Comparison of ENCODE assay signal across 15 mouse cellular contexts in the genomic region with DNA sequence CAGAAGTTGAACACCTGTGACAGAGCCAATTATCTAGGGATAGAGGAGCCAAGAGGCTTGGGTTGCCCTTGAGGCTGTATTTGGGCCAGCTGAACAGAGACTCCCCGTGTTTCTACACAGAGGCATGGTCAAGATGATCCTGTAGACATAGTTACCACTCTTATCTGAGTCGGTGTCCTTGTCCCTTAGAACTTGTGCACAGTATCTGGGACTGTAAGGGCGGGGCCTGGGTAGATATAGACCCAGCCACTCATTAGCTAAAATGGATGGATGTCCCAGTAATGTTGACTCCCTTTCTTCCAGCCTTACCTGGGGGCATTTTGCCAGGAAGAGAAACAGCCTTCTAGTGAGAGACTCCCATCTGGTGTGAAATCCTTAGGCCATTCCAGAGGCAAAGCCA.
"Had no signal": no experiment of that assay in that cellular context is flagged by ENCODE, and none has a peak within 500 bp of the region (broad histone marks: within the 10 kb centered on the region; RNA-seq: fewer than 3 reads in every experiment).

No protein-coding gene starts in this region.

- H3K4me2 ChIP-seq: limb, embryonic 12.5 days; lung, embryonic 15.5 days; midbrain, embryonic 11.5 days; midbrain, embryonic 15.5 days; neural tube, embryonic 15.5 days had no signal

- H3K27ac ChIP-seq: layer of hippocampus, adult 2 months; limb, embryonic 12.5 days; lung, embryonic 15.5 days; macrophage; midbrain, embryonic 15.5 days; neural tube, embryonic 15.5 days had no signal

- H3K36me3 ChIP-seq: limb, embryonic 12.5 days; lung, embryonic 15.5 days; midbrain, embryonic 15.5 days; neural tube, embryonic 15.5 days had no signal

- ATAC-seq: inflammation-experienced regulatory T-cells, adult 6 months; intestine, postnatal 0 days; midbrain, embryonic 15.5 days had no signal

- H3K9me3 ChIP-seq: limb, embryonic 12.5 days; lung, embryonic 15.5 days; midbrain, embryonic 15.5 days; neural tube, embryonic 15.5 days had no signal

- H3K4me3 ChIP-seq: layer of hippocampus, adult 2 months; limb, embryonic 12.5 days; lung, embryonic 15.5 days; megakaryocyte, embryonic 14.5 days; midbrain, embryonic 15.5 days; neural tube, embryonic 15.5 days had no signal

- DNase-seq: kidney, postnatal 10 days; kidney, postnatal 4 days; lung, postnatal 14 days; thymus, adult 2 months; thymus, postnatal 36 days had no signal

- H3K9ac ChIP-seq: limb, embryonic 12.5 days; lung, embryonic 15.5 days; midbrain, embryonic 15.5 days; neural tube, embryonic 15.5 days had no signal
